Mouse (Mus musculus): ENCODE measurements around the gene Sult5a1.

Gene Sult5a1

DNA sequence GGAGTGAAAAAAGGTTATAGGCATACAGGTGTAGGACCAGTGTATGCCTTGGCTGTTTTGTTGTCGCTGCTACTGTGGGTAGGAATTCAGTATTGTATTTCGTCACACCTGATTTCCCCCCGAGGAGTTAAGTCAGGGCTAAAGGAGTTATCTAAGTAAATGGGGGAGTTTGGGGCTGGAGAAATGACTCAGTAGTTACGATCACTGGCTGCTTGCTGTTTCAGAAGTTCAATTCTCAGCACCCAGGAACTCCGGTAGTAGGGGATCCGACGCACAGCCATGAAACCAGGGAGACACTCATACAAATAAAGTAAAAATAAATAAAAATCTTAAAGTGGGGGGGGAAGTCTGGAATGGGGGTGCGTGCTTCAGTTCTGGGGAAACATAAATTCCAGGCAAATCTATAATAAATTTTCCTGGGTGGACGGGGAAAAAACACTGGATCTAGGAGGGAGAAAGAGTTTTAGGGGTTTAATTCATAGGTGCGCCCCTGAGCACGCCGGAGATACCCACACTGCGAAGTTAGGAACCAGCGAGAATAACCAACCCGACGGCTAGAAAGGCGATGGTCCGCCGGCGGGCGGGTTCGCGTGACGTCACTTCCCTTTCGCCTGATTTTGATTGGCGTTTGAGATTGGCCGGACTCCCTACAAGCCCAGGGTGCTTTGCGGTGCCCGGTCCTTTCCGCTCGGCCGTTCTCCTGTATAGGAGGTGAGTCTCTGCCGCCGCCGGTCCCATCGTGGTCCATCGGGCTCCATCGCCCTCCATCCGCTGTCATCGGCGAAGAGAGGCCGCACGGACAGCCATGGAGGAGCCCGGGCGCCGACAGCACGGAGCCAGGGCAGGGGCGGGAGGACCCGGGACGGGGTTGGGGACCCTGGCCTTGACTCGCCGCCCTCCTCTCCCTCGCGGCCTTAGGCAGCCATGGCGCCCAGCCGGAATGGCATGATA is 56.1 kb downstream of the Sult5a1 start, which contains the start of gene Rpl13:
Gene Rpl13, plus strand, starts transcription at position 616 of the 951 bp plus-strand sequence.
- DNase-seq (ENCODE audit: low spot score in 2 of 2): peak; percentile 91 to 98

DNA sequence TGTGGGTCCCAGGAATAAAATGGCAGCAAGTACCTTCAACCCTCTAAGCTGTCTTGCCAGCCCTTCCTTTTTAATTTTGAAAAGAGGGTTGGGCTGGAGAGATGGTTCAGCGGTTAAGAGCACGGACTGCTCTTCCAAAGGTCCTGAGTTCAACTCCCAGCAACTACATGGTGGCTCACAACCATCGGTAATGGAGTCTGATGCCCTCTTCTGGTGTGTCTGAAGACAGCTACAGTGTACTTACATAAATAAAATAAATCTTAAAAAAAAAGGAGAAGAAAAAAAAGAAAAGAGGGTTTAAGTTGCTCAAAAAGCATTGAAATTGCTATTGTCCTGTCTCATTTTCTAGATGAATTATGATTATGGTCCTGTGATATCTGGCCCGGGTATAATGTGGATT is 56.9 kb downstream of the Sult5a1 start:
- no peak for DNase-seq (ENCODE audit: low spot score in 2 of 2)

DNA sequence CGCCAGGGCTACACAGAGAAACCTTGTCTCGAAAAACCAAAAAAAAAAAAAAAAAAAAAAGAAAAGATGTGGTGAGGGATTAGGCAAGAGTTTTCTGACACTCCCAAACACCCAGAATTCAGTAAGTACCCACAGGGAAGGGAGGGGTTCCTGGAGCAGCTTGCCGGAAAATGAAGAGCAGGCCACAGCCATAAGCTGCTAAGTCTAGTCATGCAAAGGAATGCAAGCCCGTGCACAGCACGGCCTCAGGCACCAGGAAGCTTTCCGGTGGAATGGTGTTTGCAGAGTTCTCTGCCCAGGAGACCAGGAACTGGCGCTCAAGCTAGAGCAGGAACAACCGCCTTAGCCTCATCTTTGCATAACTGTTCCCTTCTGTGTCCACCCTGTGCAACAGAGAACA is 57.8 kb downstream of the Sult5a1 start:
- no peak for DNase-seq (ENCODE audit: low spot score in 2 of 2)

DNA sequence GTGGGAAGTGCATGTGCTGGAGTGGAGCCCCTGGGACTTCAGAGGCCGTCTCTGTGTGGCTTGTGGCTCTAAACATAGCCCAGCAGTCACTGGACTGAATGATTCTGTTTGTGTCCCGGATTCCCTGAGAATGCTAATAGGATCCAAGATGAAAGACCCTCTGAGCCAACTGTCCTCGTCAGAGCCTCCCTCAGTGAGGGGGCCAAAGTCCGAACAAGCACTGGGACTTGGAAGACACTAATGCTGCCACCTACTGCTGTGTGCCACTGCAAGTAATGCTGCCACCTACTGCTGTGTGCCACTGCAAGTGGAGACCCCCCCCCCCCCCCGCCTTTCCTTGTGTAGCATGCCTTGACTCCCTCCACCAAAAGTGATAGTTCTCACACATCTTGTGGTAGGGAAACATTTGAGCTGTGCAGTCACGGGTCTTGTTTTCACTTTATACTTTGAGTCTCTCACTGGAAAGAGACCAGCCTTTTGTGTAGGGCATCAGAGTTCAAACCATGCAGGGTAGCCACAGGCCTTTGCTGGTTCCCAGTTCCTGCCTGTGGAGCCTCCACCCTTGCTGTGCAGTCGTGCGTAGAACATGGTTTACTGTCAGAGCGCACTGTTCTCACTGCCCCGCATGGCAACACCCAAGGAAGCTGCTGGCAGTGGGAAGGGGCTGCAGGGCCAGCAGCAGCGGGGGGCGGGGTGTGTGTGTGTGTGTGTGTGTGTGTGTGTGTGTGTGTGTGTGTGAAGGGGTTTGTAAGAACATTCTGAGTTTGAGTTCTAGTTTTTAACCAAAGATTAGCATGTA is 60.1 kb downstream of the Sult5a1 start:
- DNase-seq (ENCODE audit: low spot score in 2 of 2): peak in 1 of 2 experiments; percentile 24

DNA sequence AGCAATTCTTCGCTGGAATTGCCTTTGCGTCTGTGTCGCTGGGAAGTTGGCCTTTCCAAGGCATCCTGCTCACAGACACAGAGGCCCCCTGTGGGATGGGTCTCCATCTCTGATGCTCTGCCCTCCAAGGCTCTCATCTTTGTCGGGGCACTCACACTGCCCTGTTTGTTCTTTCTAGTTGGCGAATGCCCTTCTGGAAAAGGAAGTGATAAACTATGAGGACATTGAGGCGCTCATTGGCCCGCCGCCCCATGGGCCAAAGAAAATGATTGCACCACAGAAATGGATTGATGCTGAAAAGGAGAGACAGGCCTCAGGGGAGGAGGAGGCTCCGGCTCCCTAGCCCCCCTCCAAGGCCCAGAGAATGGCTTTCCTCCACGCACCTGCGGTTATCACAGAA is 60.9 kb downstream of the Sult5a1 start:
- no peak for DNase-seq (ENCODE audit: low spot score in 2 of 2)

All from left cerebral cortex, adult 9 months (tissue).